Mouse (Mus musculus): ENCODE measurements around the gene Urb2. TPM values are rescaled to one million over a fixed set of nuclear protein-coding genes. Genes with fewer than 3 reads are reported as not detected.

The Urb2 gene
- polyA plus RNA-seq, 1 experiment from 2014 or later: 6.9 TPM

- ATAC-seq (ENCODE audit: low FRiP score) (no peak), DNase-seq (ENCODE audit: low spot score, missing footprints) (no peak)
- Histone ChIP-seq H3K27me3 (ENCODE audit: control insufficient read depth, insufficient read depth, low read length) (no peaks in the 10 kb centered on the region), H3K9ac (ENCODE audit: low read length) (no peak overlapping the region), H3K4me2 (no peak overlapping the region), H3K4me1 (ENCODE audit: control insufficient read depth, insufficient read depth, low read length) (no peaks in the 10 kb centered on the region), H3K27ac (ENCODE audit: low read depth, low read length) (no peak overlapping the region), H3K36me3 (ENCODE audit: control insufficient read depth, insufficient read depth, low read length) (no peaks in the 10 kb centered on the region), H3K4me3 (ENCODE audit: low read depth, low read length) (no peak overlapping the region), H3K9me3 (ENCODE audit: control insufficient read depth, low read length) (no peaks in the 10 kb centered on the region)
- WGBS: 68% methylated on average over 7 of the region's 7 CpGs
Measured at GRCm38 (mm10) chr8:124078969-124079368, 57.7 kb downstream of the Urb2 start.

- no peaks in the 10 kb centered on the region for H3K4me1 ChIP-seq (ENCODE audit: control insufficient read depth, insufficient read depth, low read length)
- H3K27ac ChIP-seq (ENCODE audit: low read depth, low read length): no peak overlapping the region
- H3K36me3 ChIP-seq (ENCODE audit: control insufficient read depth, insufficient read depth, low read length): no peaks in the 10 kb centered on the region
- WGBS: 88% methylated on average over 21 of the region's 21 CpGs
- ATAC-seq (ENCODE audit: low FRiP score) (no peak), DNase-seq (ENCODE audit: low spot score, missing footprints) (no peak)
- H3K27me3 ChIP-seq (ENCODE audit: control insufficient read depth, insufficient read depth, low read length): no peaks in the 10 kb centered on the region
- no peak overlapping the region for H3K4me2 ChIP-seq
- no peak overlapping the region for H3K4me3 ChIP-seq (ENCODE audit: low read depth, low read length)
- H3K9ac ChIP-seq (ENCODE audit: low read length): no peak overlapping the region
- no peaks in the 10 kb centered on the region for H3K9me3 ChIP-seq (ENCODE audit: control insufficient read depth, low read length)
Measured at GRCm38 (mm10) chr8:124080467-124081326, 59.4 kb downstream of the Urb2 start.

GRCm38 (mm10) chr8:124082616-124083015, 61.3 kb downstream of the Urb2 start:
- H3K4me1 ChIP-seq (ENCODE audit: control insufficient read depth, insufficient read depth, low read length): no peaks in the 10 kb centered on the region
- no peak overlapping the region for H3K9ac ChIP-seq (ENCODE audit: low read length)
- no peaks in the 10 kb centered on the region for H3K36me3 ChIP-seq (ENCODE audit: control insufficient read depth, insufficient read depth, low read length)
- DNase-seq (ENCODE audit: low spot score, missing footprints): no peak
- no peaks in the 10 kb centered on the region for H3K9me3 ChIP-seq (ENCODE audit: control insufficient read depth, low read length)
- ATAC-seq (ENCODE audit: low FRiP score): no peak
- no peak overlapping the region for H3K4me2 ChIP-seq
- no peak overlapping the region for H3K4me3 ChIP-seq (ENCODE audit: low read depth, low read length)
- H3K27me3 ChIP-seq (ENCODE audit: control insufficient read depth, insufficient read depth, low read length): no peaks in the 10 kb centered on the region
- H3K27ac ChIP-seq (ENCODE audit: low read depth, low read length): no peak overlapping the region
- 95% methylated on average over 8 of the region's 8 CpGs for WGBS

GRCm38 (mm10) chr8:124083611-124084010, 62.3 kb downstream of the Urb2 start:
- Histone ChIP-seq H3K9me3 (ENCODE audit: control insufficient read depth, low read length) (no peaks in the 10 kb centered on the region), H3K36me3 (ENCODE audit: control insufficient read depth, insufficient read depth, low read length) (no peaks in the 10 kb centered on the region), H3K4me3 (ENCODE audit: low read depth, low read length) (no peak overlapping the region), H3K27ac (ENCODE audit: low read depth, low read length) (no peak overlapping the region), H3K9ac (ENCODE audit: low read length) (no peak overlapping the region), H3K27me3 (ENCODE audit: control insufficient read depth, insufficient read depth, low read length) (no peaks in the 10 kb centered on the region), H3K4me1 (ENCODE audit: control insufficient read depth, insufficient read depth, low read length) (no peaks in the 10 kb centered on the region), H3K4me2 (no peak overlapping the region)
- 85% methylated on average over 7 of the region's 7 CpGs for WGBS
- DNase-seq (ENCODE audit: low spot score, missing footprints) (no peak), ATAC-seq (ENCODE audit: low FRiP score) (no peak)

- H3K4me2 ChIP-seq: no peak overlapping the region
- H3K4me1 ChIP-seq (ENCODE audit: control insufficient read depth, insufficient read depth, low read length): no peaks in the 10 kb centered on the region
- no peak overlapping the region for H3K27ac ChIP-seq (ENCODE audit: low read depth, low read length)
- H3K4me3 ChIP-seq (ENCODE audit: low read depth, low read length): no peak overlapping the region
- no peak overlapping the region for H3K9ac ChIP-seq (ENCODE audit: low read length)
- no peaks in the 10 kb centered on the region for H3K9me3 ChIP-seq (ENCODE audit: control insufficient read depth, low read length)
- no peaks in the 10 kb centered on the region for H3K27me3 ChIP-seq (ENCODE audit: control insufficient read depth, insufficient read depth, low read length)
- no peak for DNase-seq (ENCODE audit: low spot score, missing footprints)
- 67% methylated on average over 4 of the region's 4 CpGs for WGBS
- no peaks in the 10 kb centered on the region for H3K36me3 ChIP-seq (ENCODE audit: control insufficient read depth, insufficient read depth, low read length)
- no peak for ATAC-seq (ENCODE audit: low FRiP score)
Measured at GRCm38 (mm10) chr8:124085668-124086067, 64.4 kb downstream of the Urb2 start.

- no peak overlapping the region for H3K4me3 ChIP-seq (ENCODE audit: low read depth, low read length)
- WGBS: 41% methylated on average over 11 of the region's 11 CpGs
- no peaks in the 10 kb centered on the region for H3K4me1 ChIP-seq (ENCODE audit: control insufficient read depth, insufficient read depth, low read length)
- H3K4me2 ChIP-seq: no peak overlapping the region
- DNase-seq (ENCODE audit: low spot score, missing footprints) (no peak), ATAC-seq (ENCODE audit: low FRiP score) (no peak)
- H3K27ac ChIP-seq (ENCODE audit: low read depth, low read length): no peak overlapping the region
- H3K27me3 ChIP-seq (ENCODE audit: control insufficient read depth, insufficient read depth, low read length): no peaks in the 10 kb centered on the region
- no peak overlapping the region for H3K9ac ChIP-seq (ENCODE audit: low read length)
- H3K36me3 ChIP-seq (ENCODE audit: control insufficient read depth, insufficient read depth, low read length): no peaks in the 10 kb centered on the region
- no peaks in the 10 kb centered on the region for H3K9me3 ChIP-seq (ENCODE audit: control insufficient read depth, low read length)
Measured at GRCm38 (mm10) chr8:124088092-124088613, 66.8 kb downstream of the Urb2 start.

GRCm38 (mm10) chr8:124089016-124089415, 67.7 kb downstream of the Urb2 start:
- no peaks in the 10 kb centered on the region for H3K36me3 ChIP-seq (ENCODE audit: control insufficient read depth, insufficient read depth, low read length)
- ATAC-seq (ENCODE audit: low FRiP score): no peak
- WGBS: 88% methylated on average over 5 of the region's 5 CpGs

GRCm38 (mm10) chr8:124090473-124090872, 69.2 kb downstream of the Urb2 start:
- no peaks in the 10 kb centered on the region for H3K4me1 ChIP-seq (ENCODE audit: control insufficient read depth, insufficient read depth, low read length)
- no peaks in the 10 kb centered on the region for H3K36me3 ChIP-seq (ENCODE audit: control insufficient read depth, insufficient read depth, low read length)
- ATAC-seq (ENCODE audit: low FRiP score) (no peak), DNase-seq (ENCODE audit: low spot score, missing footprints) (no peak)
- no peak overlapping the region for H3K9ac ChIP-seq (ENCODE audit: low read length)
- H3K9me3 ChIP-seq (ENCODE audit: control insufficient read depth, low read length): no peaks in the 10 kb centered on the region
- H3K4me2 ChIP-seq: no peak overlapping the region
- no peak overlapping the region for H3K4me3 ChIP-seq (ENCODE audit: low read depth, low read length)
- 96% methylated on average over 5 of the region's 5 CpGs for WGBS
- no peaks in the 10 kb centered on the region for H3K27me3 ChIP-seq (ENCODE audit: control insufficient read depth, insufficient read depth, low read length)
- no peak overlapping the region for H3K27ac ChIP-seq (ENCODE audit: low read depth, low read length)

More at GRCm38 (mm10) chr8:124089016-124089415, 67.7 kb downstream of the Urb2 start:
- DNase-seq (ENCODE audit: low spot score, missing footprints): no peak
- H3K9ac ChIP-seq (ENCODE audit: low read length): no peak overlapping the region
- no peak overlapping the region for H3K27ac ChIP-seq (ENCODE audit: low read depth, low read length)
- H3K4me3 ChIP-seq (ENCODE audit: low read depth, low read length): no peak overlapping the region
- H3K27me3 ChIP-seq (ENCODE audit: control insufficient read depth, insufficient read depth, low read length): no peaks in the 10 kb centered on the region
- H3K9me3 ChIP-seq (ENCODE audit: control insufficient read depth, low read length): no peaks in the 10 kb centered on the region
- H3K4me2 ChIP-seq: no peak overlapping the region
- H3K4me1 ChIP-seq (ENCODE audit: control insufficient read depth, insufficient read depth, low read length): no peaks in the 10 kb centered on the region
